Mouse (Mus musculus) midbrain, embryonic 14.5 days (tissue): ENCODE data around the gene Nptxr. TPM values are rescaled to one million over a fixed set of nuclear protein-coding genes. Genes with fewer than 3 reads are reported as not detected.

Source experiments
- ATAC-seq: fragments of 200-750 bp; cut with Nextera tagmentation; 2 replicates; pipeline ENCODE4 v1.8.0; 2017; ENCODE audit warnings: moderate number of reproducible peaks, moderate library complexity; ENCODE audit not compliant: low FRiP score, low TSS enrichment
- DNase-seq: peaks from one replicate; pipeline ENCODE4 v3.0.0-alpha.2; 2015
- H3K27ac ChIP-seq: fragments of 300-500 bp; sonication (generic); replicated peaks from 2 replicates; pipeline ENCODE4 v1.5.1; 2014; ENCODE audit warnings: mild to moderate bottlenecking, low read depth, low read length, moderate library complexity
- H3K27me3 ChIP-seq: fragments of 300-500 bp; sonication (generic); 2 replicates; pipeline ENCODE4 v1.6.1; 2014; ENCODE audit warnings: low read length, control low read depth, mixed read lengths; ENCODE audit not compliant: control insufficient read depth, insufficient read depth
- H3K36me3 ChIP-seq: fragments of 300-500 bp; sonication (generic); 2 replicates; pipeline ENCODE4 v1.6.1; 2014; ENCODE audit warnings: low read length, control low read depth; ENCODE audit not compliant: control insufficient read depth, insufficient read depth
- H3K4me1 ChIP-seq: fragments of 300-500 bp; sonication (generic); 2 replicates; pipeline ENCODE4 v1.6.1; 2014; ENCODE audit warnings: mild to moderate bottlenecking, antibody characterized with exemption, low read length, control low read depth; ENCODE audit not compliant: control insufficient read depth, insufficient read depth
- H3K4me2 ChIP-seq: fragments of 300-500 bp; sonication (generic); 2 replicates; pipeline ENCODE4 v1.6.1; 2014; ENCODE audit warnings: mild to moderate bottlenecking, low read length, moderate library complexity
- H3K4me3 ChIP-seq: fragments of 300-500 bp; sonication (generic); replicated peaks from 2 replicates; pipeline ENCODE4 v1.5.1; 2014; ENCODE audit warnings: low read depth, low read length
- H3K9ac ChIP-seq: fragments of 300-500 bp; sonication (generic); replicated peaks from 2 replicates; pipeline ENCODE4 v1.6.1; 2014; ENCODE audit warnings: mild to moderate bottlenecking, low read length, moderate library complexity
- H3K9me3 ChIP-seq: fragments of 300-500 bp; sonication (generic); 2 replicates; pipeline ENCODE4 v1.6.1; 2016; ENCODE audit warnings: low read length, control low read depth, mixed read lengths; ENCODE audit not compliant: control insufficient read depth
- WGBS: fragments of 180-500 bp; shearing (Covaris S2); extraction: QIAGEN DNeasy Blood & Tissue Kit; methylation state at CpG from one replicate; pipeline ENCODE4 v1.1.7; 2014; 5-methylcytosine and 5-hydroxymethylcytosine counted together
- polyA plus RNA-seq: library from polyadenylated mRNA; unstranded; fragments of >200 nt; fragmentation: Nextera tagmentation; extraction: Ambion mirVana; gene quantifications from 2 replicates; pipeline ENCODE4 v1.2.1, GENCODE M21; 2014

Gene Nptxr
- polyA plus RNA-seq, 1 experiment from 2014 or later = 17.8 TPM

- H3K27me3 ChIP-seq = no peaks in the 10 kb centered on the region
- H3K4me2 ChIP-seq = no peak overlapping the region
- H3K36me3 ChIP-seq = no peaks in the 10 kb centered on the region
- no peaks in the 10 kb centered on the region for H3K9me3 ChIP-seq
- no peak overlapping the region for H3K4me3 ChIP-seq
- H3K4me1 ChIP-seq = no peaks in the 10 kb centered on the region
- WGBS = 88% methylated on average over 7 of the region's 7 CpGs
- no peak overlapping the region for H3K9ac ChIP-seq
- ATAC-seq = no peak
- DNase-seq = no peak
- H3K27ac ChIP-seq = no peak overlapping the region
These were observed 55.4 kb downstream of the Nptxr start for GRCm38 (mm10) chr15:79749162-79749561.

GRCm38 (mm10) chr15:79747998-79748397 lies 56.6 kb downstream of the Nptxr start:
- Histone ChIP-seq H3K4me2 (no peak overlapping the region), H3K4me3 (no peak overlapping the region), H3K27ac (no peak overlapping the region), H3K9me3 (no peaks in the 10 kb centered on the region), H3K4me1 (peaks cover 3% of the 10 kb centered on the region; the same call in 1 of the 2 replicates), H3K27me3 (no peaks in the 10 kb centered on the region), H3K9ac (no peak overlapping the region), H3K36me3 (no peaks in the 10 kb centered on the region)
- DNase-seq (peak; percentile 74), ATAC-seq (no peak)
- 48% methylated on average over 11 of the region's 11 CpGs for WGBS

DNA sequence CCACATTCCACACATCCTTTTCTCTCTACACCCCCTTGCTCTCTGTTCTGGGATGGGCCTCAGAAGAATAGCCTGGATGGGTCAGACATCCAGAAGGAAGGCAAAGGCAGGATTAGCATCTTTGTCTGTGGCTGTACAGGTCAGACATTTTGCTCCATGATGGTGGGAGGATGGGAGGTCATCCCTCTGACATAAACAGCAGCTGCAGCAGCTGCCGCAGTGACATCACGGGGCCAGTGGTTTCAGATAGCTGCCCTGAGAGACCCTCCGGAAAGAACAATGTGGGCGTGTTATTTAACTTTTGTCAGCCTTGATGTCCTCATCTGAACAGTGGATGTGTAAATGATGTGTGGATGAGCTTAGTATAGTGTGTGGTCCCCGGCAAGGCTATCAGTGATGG lies 58.7 kb downstream of the Nptxr start:
- H3K27ac ChIP-seq = no peak overlapping the region
- H3K4me1 ChIP-seq = peaks cover 10% of the 10 kb centered on the region
- no peak overlapping the region for H3K4me3 ChIP-seq
- no peak for DNase-seq
- no peak for ATAC-seq
- H3K9me3 ChIP-seq = no peaks in the 10 kb centered on the region
- H3K27me3 ChIP-seq = no peaks in the 10 kb centered on the region
- no peak overlapping the region for H3K4me2 ChIP-seq
- no peaks in the 10 kb centered on the region for H3K36me3 ChIP-seq
- 91% methylated on average over 5 of the region's 5 CpGs for WGBS
- no peak overlapping the region for H3K9ac ChIP-seq

- Histone ChIP-seq H3K9me3 (no peaks in the 10 kb centered on the region), H3K27ac (no peak overlapping the region), H3K36me3 (no peaks in the 10 kb centered on the region), H3K4me1 (peaks cover 16% of the 10 kb centered on the region), H3K9ac (no peak overlapping the region), H3K27me3 (no peaks in the 10 kb centered on the region), H3K4me2 (no peak overlapping the region), H3K4me3 (no peak overlapping the region)
- no peak for ATAC-seq
- no peak for DNase-seq
- 86% methylated on average over 10 of the region's 10 CpGs for WGBS
These were observed 59.3 kb downstream of the Nptxr start for GRCm38 (mm10) chr15:79745312-79745711.

DNA sequence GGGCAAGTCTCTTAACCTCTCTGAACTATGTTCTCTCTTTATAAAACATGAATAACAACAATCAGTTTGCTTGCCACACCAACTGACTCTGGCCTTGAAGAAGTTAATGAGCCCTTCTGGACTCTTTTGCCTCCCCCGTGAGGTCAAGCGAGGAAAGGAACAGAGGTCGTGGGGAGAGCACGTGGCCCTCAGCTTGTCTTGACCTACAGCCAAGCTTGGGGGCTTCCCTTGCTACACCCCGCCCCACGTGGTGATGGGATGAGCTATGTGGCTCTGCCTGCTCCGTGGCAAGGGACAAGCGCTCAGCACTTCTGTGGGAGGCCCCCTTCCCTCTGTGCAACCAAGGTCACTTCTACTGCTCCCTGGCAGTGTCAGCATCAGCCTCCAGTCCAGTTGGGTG lies 59.8 kb downstream of the Nptxr start:
- no peaks in the 10 kb centered on the region for H3K36me3 ChIP-seq
- no peak overlapping the region for H3K9ac ChIP-seq
- peaks cover 20% of the 10 kb centered on the region for H3K4me1 ChIP-seq
- ATAC-seq (no peak), DNase-seq (no peak)
- 76% methylated on average over 8 of the region's 8 CpGs for WGBS
- no peak overlapping the region for H3K4me3 ChIP-seq
- H3K27ac ChIP-seq = no peak overlapping the region
- no peak overlapping the region for H3K4me2 ChIP-seq
- no peaks in the 10 kb centered on the region for H3K9me3 ChIP-seq
- H3K27me3 ChIP-seq = no peaks in the 10 kb centered on the region

DNA sequence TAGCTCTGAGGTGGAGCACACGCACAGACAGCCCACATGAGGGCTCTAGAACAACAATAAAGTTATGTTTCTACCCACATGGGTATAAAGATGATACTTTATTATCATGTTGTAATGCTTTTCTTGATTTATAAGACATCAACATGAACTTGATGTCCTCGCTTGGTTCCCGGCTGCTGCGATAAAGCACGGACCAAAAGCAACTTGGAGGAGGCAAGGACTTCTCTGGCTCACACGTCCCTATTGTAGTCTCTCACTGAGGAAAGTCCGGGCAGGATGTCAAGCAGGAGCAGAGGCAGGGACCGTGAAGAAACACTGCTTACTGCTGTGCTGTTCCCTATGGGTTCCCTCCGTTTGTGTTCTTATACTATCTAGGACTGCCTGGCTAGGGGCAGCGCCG lies 60.6 kb downstream of the Nptxr start:
- Histone ChIP-seq H3K36me3 (peaks cover 7% of the 10 kb centered on the region), H3K4me2 (no peak overlapping the region), H3K27ac (no peak overlapping the region), H3K9ac (no peak overlapping the region), H3K4me3 (no peak overlapping the region), H3K4me1 (peaks cover 23% of the 10 kb centered on the region), H3K27me3 (no peaks in the 10 kb centered on the region), H3K9me3 (no peaks in the 10 kb centered on the region)
- DNase-seq (no peak), ATAC-seq (no peak)
- WGBS = 95% methylated on average over 11 of the region's 11 CpGs

- H3K27me3 ChIP-seq = no peaks in the 10 kb centered on the region
- H3K9me3 ChIP-seq = no peaks in the 10 kb centered on the region
- peak overlapping the region; percentile 66 for H3K4me2 ChIP-seq
- H3K9ac ChIP-seq = peak overlapping the region; percentile 92
- WGBS = under 1% methylated on average over 23 of the region's 23 CpGs
- ATAC-seq = no peak
- no peak for DNase-seq
- peaks cover 23% of the 10 kb centered on the region for H3K4me1 ChIP-seq
- peak overlapping the region; percentile 69 for H3K27ac ChIP-seq
- H3K36me3 ChIP-seq = peaks cover 20% of the 10 kb centered on the region
- H3K4me3 ChIP-seq = peak overlapping the region; percentile 94
These were observed 61.9 kb downstream of the Nptxr start for GRCm38 (mm10) chr15:79742706-79743023.

DNA sequence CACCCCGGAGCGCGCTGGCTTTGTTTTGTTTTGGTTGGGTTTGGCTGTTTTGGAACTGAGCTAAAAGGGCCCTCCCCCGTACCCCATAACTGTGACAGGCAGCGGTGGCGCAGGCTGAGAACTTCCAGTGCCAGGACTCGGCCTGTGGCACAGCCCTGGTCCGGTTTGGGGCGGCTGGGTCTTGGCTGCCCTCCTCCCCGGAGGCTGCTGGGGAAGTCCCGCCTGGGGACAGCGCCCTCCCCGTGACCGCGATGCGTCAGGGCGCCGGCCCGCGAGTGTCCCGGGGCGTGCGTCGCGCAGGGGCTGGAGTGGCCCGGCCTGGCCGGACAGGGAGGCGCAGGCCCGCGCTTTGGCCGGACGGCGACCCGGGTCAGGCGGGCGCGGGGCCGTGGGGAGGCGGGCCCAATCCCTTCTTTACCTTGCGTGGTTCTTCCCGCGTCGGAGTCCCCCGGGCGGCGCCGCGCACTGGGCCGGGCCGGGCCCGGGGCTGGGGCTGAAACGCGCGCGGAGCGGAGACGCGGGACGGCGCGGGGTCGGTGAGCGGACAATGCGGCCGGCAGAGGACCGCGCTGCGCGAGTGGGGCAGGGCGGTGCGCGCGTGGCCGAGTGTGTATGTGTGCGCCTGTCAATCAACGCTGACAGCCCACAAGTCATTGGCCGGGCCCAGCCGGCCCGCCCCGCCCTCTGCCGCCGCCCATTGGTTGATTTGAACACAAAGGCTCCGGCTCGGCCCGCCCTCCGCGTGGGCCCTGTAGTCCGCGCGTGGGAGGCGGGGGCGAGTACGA lies 62.5 kb downstream of the Nptxr start, which contains the start of gene Sun2:
Sun2 (minus strand) TSS at position 616 of the 785 bp plus-strand sequence.
- H3K27ac ChIP-seq = peak within 1 kb of the TSS; percentile 69
- WGBS = under 1% methylated on average over 93 of the region's 93 CpGs

DNA sequence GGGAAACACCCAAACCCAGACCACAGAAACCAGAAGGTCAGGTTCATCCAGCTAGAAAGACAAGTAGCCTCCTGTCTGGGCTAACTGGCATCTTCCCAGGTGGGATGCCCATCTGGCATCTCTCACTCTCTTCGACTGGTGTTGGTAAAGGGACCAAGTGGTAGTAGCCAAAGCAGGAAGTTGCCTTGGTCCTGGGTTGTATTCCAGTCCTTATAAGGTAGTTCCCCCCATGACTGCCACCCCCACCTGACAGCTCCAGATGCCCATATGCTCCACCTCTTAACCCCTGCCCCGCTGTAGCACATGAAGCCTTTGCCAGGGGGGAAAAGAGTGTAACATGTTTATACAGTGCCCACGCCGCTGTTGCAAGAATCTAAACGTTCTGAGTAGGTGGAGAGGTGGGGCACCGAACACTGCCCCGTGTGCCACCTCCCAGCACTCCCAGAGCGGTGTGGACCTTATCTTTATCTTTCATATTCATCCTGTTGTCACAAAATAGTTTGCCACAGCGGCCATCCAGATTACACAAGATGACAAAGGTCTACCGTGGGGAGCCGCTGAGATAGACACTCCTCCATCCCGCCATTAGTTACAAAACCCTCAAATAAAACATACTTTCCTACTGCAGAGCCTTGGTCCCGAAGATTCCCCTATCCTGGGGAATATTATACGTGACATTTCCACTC lies 63.2 kb downstream of the Nptxr start:
- Histone ChIP-seq H3K4me1 (peaks cover 23% of the 10 kb centered on the region), H3K4me3 (peak overlapping the region; percentile 94), H3K9ac (peak overlapping the region; percentile 92), H3K9me3 (no peaks in the 10 kb centered on the region), H3K36me3 (peaks cover 33% of the 10 kb centered on the region), H3K27me3 (no peaks in the 10 kb centered on the region), H3K4me2 (peak overlapping the region; percentile 66), H3K27ac (peak overlapping the region; percentile 69)
- 34% methylated on average over 14 of the region's 14 CpGs for WGBS
- DNase-seq (no peak), ATAC-seq (no peak)

More for the DNA sequence above, 62.5 kb downstream of the Nptxr start, which contains the start of gene Sun2:
- Histone ChIP-seq H3K4me3 (peak within 1 kb of the TSS; percentile 94), H3K27me3 (no peaks in the 10 kb centered on the region), H3K9ac (peak within 1 kb of the TSS; percentile 92), H3K36me3 (peaks cover 25% of the 10 kb centered on the region), H3K9me3 (no peaks in the 10 kb centered on the region), H3K4me2 (peak within 1 kb of the TSS; percentile 66), H3K4me1 (peaks cover 23% of the 10 kb centered on the region)
- ATAC-seq = peak; percentile 94
- peak; percentile 96 for DNase-seq
